Mouse (Mus musculus): ENCODE results near the gene Pomgnt1. TPM values are rescaled to one million over a fixed set of nuclear protein-coding genes. Genes with fewer than 3 reads are reported as not detected.

Gene Pomgnt1
- polyA plus RNA-seq, 2 experiments, result 8.8 to 10.3 TPM

DNA sequence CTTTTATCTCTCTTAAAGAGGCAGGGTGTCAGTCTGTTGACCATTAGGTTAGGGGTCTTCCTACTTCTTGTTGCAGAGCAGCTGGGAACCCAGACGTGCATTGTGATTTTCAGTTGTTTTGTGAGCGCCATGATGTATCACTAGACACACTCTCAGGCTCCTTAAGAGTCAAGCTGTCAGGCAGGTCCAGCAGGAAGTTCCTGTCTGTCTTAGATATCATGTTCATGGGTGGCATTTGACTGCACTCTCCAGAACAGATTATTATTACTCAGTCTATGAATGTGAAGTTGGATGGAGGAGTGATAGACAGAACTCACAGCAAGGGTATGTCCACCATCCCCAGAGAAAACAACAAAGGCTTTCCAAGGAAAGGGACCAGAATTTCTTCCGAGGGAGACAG, 80.8 kb downstream of the Pomgnt1 start:
- WGBS (ENCODE audit: insufficient replicate concordance), result 30% methylated on average over 3 of the region's 3 CpGs
- DNase-seq (ENCODE audit: low read depth in 3 of 3, low spot score in 3 of 3), result no peak
- H3K4me3 ChIP-seq (ENCODE audit: insufficient read depth in 1 of 2, low read depth in 2 of 2, low read length in 2 of 2), result no peak overlapping the region
- TF ChIP-seq CTCF (IDR thresholded peaks at IDR 0.05; ENCODE audit: low read depth) (no peak), EP300 (IDR thresholded peaks at IDR 0.05; ENCODE audit: low read depth) (no peak)
- H3K27ac ChIP-seq, result no peak overlapping the region
- no peaks in the 10 kb centered on the region for H3K36me3 ChIP-seq (replicated peaks; ENCODE audit: control insufficient read depth, insufficient read depth, low read depth)
- no peak for ATAC-seq (ENCODE audit: insufficient read depth)
- no peaks in the 10 kb centered on the region for H3K4me1 ChIP-seq (replicated peaks; ENCODE audit: control insufficient read depth in 2 of 2, insufficient read depth in 2 of 2, low read length in 1 of 2)
- H3K27me3 ChIP-seq (ENCODE audit: control insufficient read depth, insufficient read depth, low read length), result no peaks in the 10 kb centered on the region
- H3K9ac ChIP-seq (replicated peaks), result no peak overlapping the region
- no peaks in the 10 kb centered on the region for H3K9me3 ChIP-seq (ENCODE audit: control insufficient read depth, low read length)
- H3K4me2 ChIP-seq (ENCODE audit: low read depth), result no peak overlapping the region

DNA sequence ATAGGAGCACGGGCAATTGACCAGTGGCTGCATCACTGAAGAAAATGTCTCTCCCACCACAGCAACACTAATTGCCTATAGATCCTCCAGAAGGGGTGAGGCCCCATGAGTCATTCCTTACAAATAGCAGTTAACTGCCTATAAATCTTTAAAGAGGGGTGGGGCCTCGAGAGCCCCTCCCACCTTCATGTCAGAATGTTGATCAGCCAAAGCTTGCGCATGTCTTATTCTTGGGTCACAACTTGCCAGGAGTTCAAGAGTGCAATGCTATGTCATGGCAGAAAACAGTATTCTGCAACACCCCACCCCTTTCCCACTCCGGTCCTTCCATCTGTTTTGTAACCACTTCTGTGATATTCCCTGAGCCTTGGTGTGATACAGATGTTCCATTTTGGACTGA, 82.9 kb downstream of the Pomgnt1 start:
- WGBS (ENCODE audit: insufficient replicate concordance), result 74% methylated on average over 4 of the region's 4 CpGs

DNA sequence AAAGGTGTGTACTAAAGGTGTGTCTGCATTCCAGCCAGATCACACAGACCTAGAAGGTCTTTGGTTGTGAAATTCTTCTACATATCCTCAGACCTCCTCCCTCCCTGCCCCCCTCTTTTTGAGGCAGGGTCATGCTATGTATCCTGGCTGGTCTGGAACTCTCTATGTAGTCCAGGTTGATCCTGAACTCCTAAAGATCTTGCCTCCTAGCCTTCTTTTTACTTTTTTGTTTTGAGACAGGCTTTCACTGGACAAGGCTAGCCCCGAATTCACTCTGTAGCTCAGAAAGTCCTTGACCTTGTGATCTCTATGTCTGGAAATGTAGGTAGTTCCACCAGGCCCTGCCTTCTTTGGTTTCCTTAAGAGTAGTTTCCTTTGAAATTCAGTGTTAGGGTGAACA, 85.3 kb downstream of the Pomgnt1 start:
- Histone ChIP-seq H3K4me2 (ENCODE audit: low read depth) (no peak overlapping the region), H3K27me3 (ENCODE audit: control insufficient read depth, insufficient read depth, low read length) (no peaks in the 10 kb centered on the region), H3K9ac (replicated peaks) (no peak overlapping the region), H3K36me3 (replicated peaks; ENCODE audit: control insufficient read depth, insufficient read depth, low read depth) (no peaks in the 10 kb centered on the region), H3K4me1 (replicated peaks; ENCODE audit: control insufficient read depth in 2 of 2, insufficient read depth in 2 of 2, low read length in 1 of 2) (no peaks in the 10 kb centered on the region), H3K27ac (no peak overlapping the region), H3K4me3 (ENCODE audit: insufficient read depth in 1 of 2, low read depth in 2 of 2, low read length in 2 of 2) (no peak overlapping the region), H3K9me3 (ENCODE audit: control insufficient read depth, low read length) (no peaks in the 10 kb centered on the region)
- ATAC-seq (ENCODE audit: insufficient read depth) (no peak), DNase-seq (ENCODE audit: low read depth in 3 of 3, low spot score in 3 of 3) (no peak)
- WGBS (ENCODE audit: insufficient replicate concordance), result 44% methylated on average over 1 of the region's 1 CpGs
- TF ChIP-seq EP300 (IDR thresholded peaks at IDR 0.05; ENCODE audit: low read depth) (no peak), CTCF (IDR thresholded peaks at IDR 0.05; ENCODE audit: low read depth) (no peak)

More for the DNA sequence above, 82.9 kb downstream of the Pomgnt1 start:
- Histone ChIP-seq H3K4me1 (replicated peaks; ENCODE audit: control insufficient read depth in 2 of 2, insufficient read depth in 2 of 2, low read length in 1 of 2) (no peaks in the 10 kb centered on the region), H3K4me3 (ENCODE audit: insufficient read depth in 1 of 2, low read depth in 2 of 2, low read length in 2 of 2) (no peak overlapping the region), H3K9ac (replicated peaks) (no peak overlapping the region), H3K9me3 (ENCODE audit: control insufficient read depth, low read length) (no peaks in the 10 kb centered on the region), H3K36me3 (replicated peaks; ENCODE audit: control insufficient read depth, insufficient read depth, low read depth) (no peaks in the 10 kb centered on the region), H3K4me2 (ENCODE audit: low read depth) (no peak overlapping the region), H3K27me3 (ENCODE audit: control insufficient read depth, insufficient read depth, low read length) (no peaks in the 10 kb centered on the region), H3K27ac (no peak overlapping the region)
- DNase-seq (ENCODE audit: low read depth in 3 of 3, low spot score in 3 of 3) (no peak), ATAC-seq (ENCODE audit: insufficient read depth) (no peak)
- TF ChIP-seq CTCF (IDR thresholded peaks at IDR 0.05; ENCODE audit: low read depth) (no peak), EP300 (IDR thresholded peaks at IDR 0.05; ENCODE audit: low read depth) (no peak)

Other genes with a start within 250 kb of the Pomgnt1 start
- 0.01 TPM in 1 of 2 replicates, not detected in the other for gene Kncn, start 239.4 kb upstream of the Pomgnt1 start, polyA plus RNA-seq (2012; rRNA removed)
- 0.05 TPM in 1 of 2 replicates, not detected in the other for gene Kncn, start 239.4 kb upstream of the Pomgnt1 start, polyA plus RNA-seq (2014; fragmentation: Nextera tagmentation; extraction: Ambion mirVana)
- not detected in 2 replicates for gene 6430628N08Rik, start 233.2 kb upstream of the Pomgnt1 start, polyA plus RNA-seq (2012; rRNA removed)
- gene 6430628N08Rik, start 233.2 kb upstream of the Pomgnt1 start, polyA plus RNA-seq (2014; fragmentation: Nextera tagmentation; extraction: Ambion mirVana), result not detected in 2 replicates
- gene Dmbx1, start 183.9 kb upstream of the Pomgnt1 start, polyA plus RNA-seq (2012; rRNA removed), result not detected in 2 replicates
- not detected in 2 replicates for gene Dmbx1, start 183.9 kb upstream of the Pomgnt1 start, polyA plus RNA-seq (2014; fragmentation: Nextera tagmentation; extraction: Ambion mirVana)
- gene Faah, start 105.9 kb upstream of the Pomgnt1 start, polyA plus RNA-seq (2012; rRNA removed), result 4.0 and 4.1 TPM in 2 replicates
- gene Faah, start 105.9 kb upstream of the Pomgnt1 start, polyA plus RNA-seq (2014; fragmentation: Nextera tagmentation; extraction: Ambion mirVana), result 3.8 and 5.4 TPM in 2 replicates
- 3.7 and 4.4 TPM in 2 replicates for gene Nsun4, start 70.0 kb upstream of the Pomgnt1 start, polyA plus RNA-seq (2012; rRNA removed)
- gene Nsun4, start 70.0 kb upstream of the Pomgnt1 start, polyA plus RNA-seq (2014; fragmentation: Nextera tagmentation; extraction: Ambion mirVana), result 7.0 and 8.6 TPM in 2 replicates
- 181 and 298 TPM in 2 replicates for gene Uqcrh, start 48.8 kb upstream of the Pomgnt1 start, polyA plus RNA-seq (2012; rRNA removed)
- 426 and 440 TPM in 2 replicates for gene Uqcrh, start 48.8 kb upstream of the Pomgnt1 start, polyA plus RNA-seq (2014; fragmentation: Nextera tagmentation; extraction: Ambion mirVana)
- 13.4 and 14.5 TPM in 2 replicates for gene Lrrc41, start 48.6 kb upstream of the Pomgnt1 start, polyA plus RNA-seq (2012; rRNA removed)
- gene Lrrc41, start 48.6 kb upstream of the Pomgnt1 start, polyA plus RNA-seq (2014; fragmentation: Nextera tagmentation; extraction: Ambion mirVana), result 24.1 and 27.0 TPM in 2 replicates
- 12.6 and 15.6 TPM in 2 replicates for gene Rad54l, start 150 bp upstream of the Pomgnt1 start, polyA plus RNA-seq (2012; rRNA removed)
- gene Rad54l, start 150 bp upstream of the Pomgnt1 start, polyA plus RNA-seq (2014; fragmentation: Nextera tagmentation; extraction: Ambion mirVana), result 24.4 and 26.0 TPM in 2 replicates
- 0.06 and 0.10 TPM in 2 replicates for gene Lurap1, start 27.5 kb downstream of the Pomgnt1 start, polyA plus RNA-seq (2012; rRNA removed)
- 0.10 and 0.18 TPM in 2 replicates for gene Lurap1, start 27.5 kb downstream of the Pomgnt1 start, polyA plus RNA-seq (2014; fragmentation: Nextera tagmentation; extraction: Ambion mirVana)
- gene Tspan1, start 43.8 kb downstream of the Pomgnt1 start, polyA plus RNA-seq (2012; rRNA removed), result 0.12 TPM in 1 of 2 replicates, not detected in the other
- not detected in 2 replicates for gene Tspan1, start 43.8 kb downstream of the Pomgnt1 start, polyA plus RNA-seq (2014; fragmentation: Nextera tagmentation; extraction: Ambion mirVana)
- gene 1700042G07Rik, start 49.5 kb downstream of the Pomgnt1 start, polyA plus RNA-seq (2012; rRNA removed), result not detected in 2 replicates
- gene 1700042G07Rik, start 49.5 kb downstream of the Pomgnt1 start, polyA plus RNA-seq (2014; fragmentation: Nextera tagmentation; extraction: Ambion mirVana), result not detected in 2 replicates
- not detected in 2 replicates for gene Gm49337, start 49.5 kb downstream of the Pomgnt1 start, polyA plus RNA-seq (2012; rRNA removed)
- not detected in 2 replicates for gene Gm49337, start 49.5 kb downstream of the Pomgnt1 start, polyA plus RNA-seq (2014; fragmentation: Nextera tagmentation; extraction: Ambion mirVana)
- gene Pik3r3, start 97.8 kb downstream of the Pomgnt1 start, polyA plus RNA-seq (2012; rRNA removed), result 0.77 and 0.89 TPM in 2 replicates
- gene Pik3r3, start 97.8 kb downstream of the Pomgnt1 start, polyA plus RNA-seq (2014; fragmentation: Nextera tagmentation; extraction: Ambion mirVana), result 0.57 and 1.0 TPM in 2 replicates